Mouse (Mus musculus) heart, embryonic 12.5 days (tissue): ENCODE measurements around the gene Aarsd1. TPM values are rescaled to one million over a fixed set of nuclear protein-coding genes. Genes with fewer than 3 reads are reported as not detected.
"Not testable (repeated sequence)": the region's sequence is repeated elsewhere in the genome, so short reads cannot be mapped to it uniquely, and the experiment has no call there.

Source experiments
- ATAC-seq: fragments of 200-750 bp; cut with Nextera tagmentation; 2 replicates; pipeline ENCODE4 v1.8.0; 2017; ENCODE audit warnings: moderate TSS enrichment, moderate library complexity; ENCODE audit not compliant: insufficient number of reproducible peaks, low FRiP score
- H3K27ac ChIP-seq: fragments of 300-500 bp; sonication (generic); 2 replicates; pipeline ENCODE4 v1.5.1; 2016; ENCODE audit warnings: mild to moderate bottlenecking, moderate library complexity; ENCODE audit not compliant: poor library complexity, severe bottlenecking
- H3K27me3 ChIP-seq: fragments of 300-500 bp; sonication (generic); replicated peaks from 2 replicates; pipeline ENCODE4 v1.6.1; 2016; ENCODE audit warnings: mild to moderate bottlenecking, moderate library complexity
- H3K36me3 ChIP-seq: fragments of 300-500 bp; sonication (generic); 2 replicates; pipeline ENCODE4 v1.6.1; 2016; ENCODE audit warnings: mild to moderate bottlenecking, moderate library complexity
- H3K4me1 ChIP-seq: fragments of 300-500 bp; sonication (generic); replicated peaks from 2 replicates; pipeline ENCODE4 v1.6.1; 2016; ENCODE audit warnings: mild to moderate bottlenecking
- H3K4me2 ChIP-seq: fragments of 300-500 bp; sonication (generic); 2 replicates; pipeline ENCODE4 v1.6.1; 2016; ENCODE audit warnings: mild to moderate bottlenecking, moderate library complexity
- H3K4me3 ChIP-seq: fragments of 300-500 bp; sonication (generic); 2 replicates; pipeline ENCODE4 v1.5.1; 2016; ENCODE audit warnings: mild to moderate bottlenecking
- H3K9ac ChIP-seq: fragments of 300-500 bp; sonication (generic); 2 replicates; pipeline ENCODE4 v1.6.1; 2016; ENCODE audit warnings: mild to moderate bottlenecking, moderate library complexity
- H3K9me3 ChIP-seq: fragments of 300-500 bp; sonication (generic); replicated peaks from 2 replicates; pipeline ENCODE4 v1.6.1; 2016; ENCODE audit warnings: mild to moderate bottlenecking, moderate library complexity
- WGBS: fragments of 180-500 bp; shearing (Covaris S2); methylation state at CpG from one replicate; pipeline ENCODE4 v1.1.7; 2016; 5-methylcytosine and 5-hydroxymethylcytosine counted together
- polyA plus RNA-seq: library from polyadenylated mRNA; unstranded; fragments of >200 nt; fragmentation: Nextera tagmentation; extraction: Ambion mirVana; gene quantifications from 2 replicates; pipeline ENCODE4 v1.2.1, GENCODE M21; 2016

Aarsd1 gene
- 42.9 and 55.5 TPM in 2 replicates for polyA plus RNA-seq

GRCm38 (mm10) chr11:101417101-101417855 lies at the start of gene Aarsd1:
Gene Aarsd1 (minus strand): TSS chr11:101417615.
- H3K27me3 ChIP-seq: no peaks in the 10 kb centered on the region
- no peaks in the 10 kb centered on the region for H3K9me3 ChIP-seq
- peaks cover 15% of the 10 kb centered on the region for H3K4me1 ChIP-seq
- H3K4me3 ChIP-seq: peak within 1 kb of the TSS; percentile 83
- H3K4me2 ChIP-seq: peak within 1 kb of the TSS; percentile 97
- peak within 1 kb of the TSS; percentile 94 for H3K9ac ChIP-seq
- ATAC-seq: peak; percentile 85
- under 1% methylated on average over 45 of the region's 45 CpGs for WGBS
- peak within 1 kb of the TSS; percentile 56 for H3K27ac ChIP-seq
- H3K36me3 ChIP-seq: peaks cover 49% of the 10 kb centered on the region

GRCm38 (mm10) chr11:101466552-101466950 lies 49.1 kb upstream of the Aarsd1 start:
- H3K4me1 ChIP-seq: peaks cover 52% of the 10 kb centered on the region
- WGBS: 52% methylated on average over 5 of the region's 5 CpGs
- not testable (repeated sequence) for H3K27me3 ChIP-seq, ATAC-seq, H3K27ac ChIP-seq, H3K9ac ChIP-seq, H3K9me3 ChIP-seq
- H3K36me3 ChIP-seq: peaks cover 12% of the 10 kb centered on the region
- H3K4me2 ChIP-seq: peak overlapping the region; percentile 92
- H3K4me3 ChIP-seq: peak overlapping the region; percentile 93

GRCm38 (mm10) chr11:101465869-101466551 lies 48.6 kb upstream of the Aarsd1 start, which contains the start of gene Vat1:
Gene Vat1 (minus strand): TSS chr11:101466230.
- peaks cover 52% of the 10 kb centered on the region for H3K4me1 ChIP-seq
- peak; percentile 83 for ATAC-seq
- peaks cover 17% of the 10 kb centered on the region for H3K36me3 ChIP-seq
- H3K27me3 ChIP-seq: no peaks in the 10 kb centered on the region
- 1% methylated on average over 60 of the region's 60 CpGs for WGBS
- peak within 1 kb of the TSS; percentile 89 for H3K9ac ChIP-seq
- H3K4me3 ChIP-seq: peak within 1 kb of the TSS; percentile 93
- H3K9me3 ChIP-seq: no peaks in the 10 kb centered on the region
- peak within 1 kb of the TSS; percentile 95 for H3K4me2 ChIP-seq
- peak within 1 kb of the TSS; percentile 83 for H3K27ac ChIP-seq

- under 1% methylated on average over 51 of the region's 51 CpGs for WGBS
- Histone ChIP-seq H3K4me1 (peaks cover 49% of the 10 kb centered on the region), H3K4me2 (peak overlapping the region; percentile 92), H3K4me3 (peak overlapping the region; percentile 93), H3K36me3 (peaks cover 23% of the 10 kb centered on the region), H3K9ac (peak overlapping the region; percentile 89), H3K27me3 (no peaks in the 10 kb centered on the region), H3K27ac (peak overlapping the region; percentile 83), H3K9me3 (no peaks in the 10 kb centered on the region)
- peak; percentile 63 for ATAC-seq
Observed at GRCm38 (mm10) chr11:101465101-101465868, 47.9 kb upstream of the Aarsd1 start.

- H3K27ac ChIP-seq: peak within 1 kb of the TSS; percentile 83
- no peak for ATAC-seq
Observed at GRCm38 (mm10) chr11:101464211-101465100, 47.0 kb upstream of the Aarsd1 start, which contains the start of gene Rnd2. Gene Rnd2 (plus strand): TSS chr11:101464999.

GRCm38 (mm10) chr11:101462583-101463440 lies 45.4 kb upstream of the Aarsd1 start:
- WGBS: 48% methylated on average over 13 of the region's 13 CpGs
- Histone ChIP-seq H3K36me3 (peaks cover 47% of the 10 kb centered on the region), H3K27me3 (no peaks in the 10 kb centered on the region), H3K4me2 (0 out of 2 replicates have a peak overlapping the region, but pooled peaks have one; percentile 6), H3K9me3 (no peaks in the 10 kb centered on the region), H3K4me3 (no peak overlapping the region), H3K9ac (no peak overlapping the region), H3K27ac (no peak overlapping the region), H3K4me1 (peaks cover 43% of the 10 kb centered on the region)
- no peak for ATAC-seq

More at GRCm38 (mm10) chr11:101464211-101465100, 47.0 kb upstream of the Aarsd1 start, which contains the start of gene Rnd2:
- Histone ChIP-seq H3K4me3 (peak within 1 kb of the TSS; percentile 93), H3K4me1 (peaks cover 52% of the 10 kb centered on the region), H3K36me3 (peaks cover 32% of the 10 kb centered on the region), H3K27me3 (no peaks in the 10 kb centered on the region), H3K9ac (peak within 1 kb of the TSS; percentile 89), H3K9me3 (no peaks in the 10 kb centered on the region), H3K4me2 (peak within 1 kb of the TSS; percentile 92)
- WGBS: 10% methylated on average over 12 of the region's 12 CpGs

- no peak overlapping the region for H3K4me3 ChIP-seq
- H3K9me3 ChIP-seq: no peaks in the 10 kb centered on the region
- no peak for ATAC-seq
- no peaks in the 10 kb centered on the region for H3K27me3 ChIP-seq
- WGBS: 88% methylated on average over 14 of the region's 14 CpGs
- no peak overlapping the region for H3K27ac ChIP-seq
- H3K36me3 ChIP-seq: peaks cover 54% of the 10 kb centered on the region
- no peak overlapping the region for H3K4me2 ChIP-seq
- H3K9ac ChIP-seq: no peak overlapping the region
- peaks cover 41% of the 10 kb centered on the region for H3K4me1 ChIP-seq
Observed at GRCm38 (mm10) chr11:101462141-101462540, 44.7 kb upstream of the Aarsd1 start.

GRCm38 (mm10) chr11:101460321-101460720 lies 42.9 kb upstream of the Aarsd1 start:
- H3K9ac ChIP-seq: no peak overlapping the region
- 84% methylated on average over 15 of the region's 15 CpGs for WGBS
- H3K9me3 ChIP-seq: no peaks in the 10 kb centered on the region
- no peak overlapping the region for H3K4me2 ChIP-seq
- no peaks in the 10 kb centered on the region for H3K27me3 ChIP-seq
- no peak overlapping the region for H3K4me3 ChIP-seq
- peaks cover 35% of the 10 kb centered on the region for H3K4me1 ChIP-seq
- H3K27ac ChIP-seq: no peak overlapping the region
- no peak for ATAC-seq
- H3K36me3 ChIP-seq: peaks cover 65% of the 10 kb centered on the region

- Histone ChIP-seq H3K27me3 (no peaks in the 10 kb centered on the region), H3K36me3 (peaks cover 65% of the 10 kb centered on the region), H3K4me1 (peaks cover 33% of the 10 kb centered on the region), H3K9ac (0 out of 2 replicates have a peak overlapping the region, but pooled peaks have one; percentile 9), H3K27ac (no peak overlapping the region), H3K4me3 (no peak overlapping the region), H3K9me3 (no peaks in the 10 kb centered on the region), H3K4me2 (no peak overlapping the region)
- no peak for ATAC-seq
- WGBS: 48% methylated on average over 6 of the region's 6 CpGs
Observed at GRCm38 (mm10) chr11:101459716-101460115, 42.3 kb upstream of the Aarsd1 start.
